Mouse (Mus musculus) limb, embryonic 15.5 days (tissue): Measurements from ENCODE around the gene Gm10401. TPM values are rescaled to one million over a fixed set of nuclear protein-coding genes. Genes with fewer than 3 reads are reported as not detected.

Source experiments
- ATAC-seq: fragments of 200-750 bp; cut with Nextera tagmentation; 2 replicates; pipeline ENCODE4 v1.8.0; 2017; ENCODE audit warnings: low read depth, moderate TSS enrichment; ENCODE audit not compliant: insufficient number of reproducible peaks, low FRiP score, low TSS enrichment
- H3K27ac ChIP-seq: fragments of 300-500 bp; sonication (generic); 2 replicates; pipeline ENCODE4 v1.5.1; 2015; ENCODE audit warnings: moderate library complexity, mild to moderate bottlenecking, inconsistent platforms
- H3K27me3 ChIP-seq: fragments of 300-500 bp; sonication (generic); 2 replicates; pipeline ENCODE4 v1.6.1; 2015; ENCODE audit warnings: inconsistent platforms
- H3K36me3 ChIP-seq: fragments of 300-500 bp; sonication (generic); 2 replicates; pipeline ENCODE4 v1.6.1; 2015; ENCODE audit warnings: inconsistent platforms
- H3K4me1 ChIP-seq: fragments of 300-500 bp; sonication (generic); 2 replicates; pipeline ENCODE4 v1.6.1; 2015; ENCODE audit warnings: inconsistent platforms
- H3K4me2 ChIP-seq: fragments of 300-500 bp; sonication (generic); 2 replicates; pipeline ENCODE4 v1.6.1; 2015; ENCODE audit warnings: mild to moderate bottlenecking, inconsistent platforms
- H3K4me3 ChIP-seq: fragments of 300-500 bp; sonication (generic); 2 replicates; pipeline ENCODE4 v1.5.1; 2015; ENCODE audit warnings: mild to moderate bottlenecking, inconsistent platforms
- H3K9ac ChIP-seq: fragments of 300-500 bp; sonication (generic); 2 replicates; pipeline ENCODE4 v1.6.1; 2015; ENCODE audit warnings: inconsistent platforms
- H3K9me3 ChIP-seq: fragments of 300-500 bp; sonication (generic); 2 replicates; pipeline ENCODE4 v1.6.1; 2016; ENCODE audit warnings: inconsistent platforms
- WGBS: fragments of 180-500 bp; shearing (Covaris S2); methylation state at CpG from one replicate; pipeline ENCODE4 v1.1.7; 2015; 5-methylcytosine and 5-hydroxymethylcytosine counted together
- polyA plus RNA-seq: library from polyadenylated mRNA; unstranded; fragments of >200 nt; fragmentation: Nextera tagmentation; extraction: Ambion mirVana; gene quantifications from 2 replicates; pipeline ENCODE4 v1.2.1, GENCODE M21; 2015

Gm10401 gene
- polyA plus RNA-seq = 36.8 and 48.3 TPM in 2 replicates

DNA sequence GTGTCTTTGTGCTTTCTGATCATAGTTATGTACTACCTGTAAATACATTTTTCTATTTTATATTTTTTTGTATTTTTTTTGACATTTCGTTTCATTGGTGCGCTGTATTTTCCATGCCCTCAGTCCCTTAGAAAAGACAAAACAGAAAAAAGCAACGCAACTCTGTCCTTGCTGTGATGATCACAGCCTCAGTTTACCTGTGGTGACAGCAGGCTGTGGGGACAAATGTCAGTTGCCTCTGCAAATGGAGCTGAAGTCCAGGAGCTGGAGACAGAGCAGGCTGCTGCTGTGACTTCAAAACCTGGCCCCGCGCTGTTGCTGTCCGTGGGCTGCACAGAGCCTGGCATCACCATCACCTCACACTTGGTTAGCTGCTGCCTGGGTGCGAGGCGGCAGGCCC is at the start of gene Gm10401:
Gene Gm10401, minus strand, starts transcription at position 101 of the 400 bp plus-strand sequence.
- H3K9me3 ChIP-seq = no peaks in the 10 kb centered on the region
- H3K4me3 ChIP-seq = no peak within 1 kb of the TSS
- H3K9ac ChIP-seq = no peak within 1 kb of the TSS
- no peak within 1 kb of the TSS for H3K4me2 ChIP-seq
- ATAC-seq = no peak
- peaks cover 67% of the 10 kb centered on the region for H3K36me3 ChIP-seq
- no peaks in the 10 kb centered on the region for H3K4me1 ChIP-seq
- 96% methylated on average over 8 of the region's 8 CpGs for WGBS
- no peaks in the 10 kb centered on the region for H3K27me3 ChIP-seq
- H3K27ac ChIP-seq = no peak within 1 kb of the TSS

DNA sequence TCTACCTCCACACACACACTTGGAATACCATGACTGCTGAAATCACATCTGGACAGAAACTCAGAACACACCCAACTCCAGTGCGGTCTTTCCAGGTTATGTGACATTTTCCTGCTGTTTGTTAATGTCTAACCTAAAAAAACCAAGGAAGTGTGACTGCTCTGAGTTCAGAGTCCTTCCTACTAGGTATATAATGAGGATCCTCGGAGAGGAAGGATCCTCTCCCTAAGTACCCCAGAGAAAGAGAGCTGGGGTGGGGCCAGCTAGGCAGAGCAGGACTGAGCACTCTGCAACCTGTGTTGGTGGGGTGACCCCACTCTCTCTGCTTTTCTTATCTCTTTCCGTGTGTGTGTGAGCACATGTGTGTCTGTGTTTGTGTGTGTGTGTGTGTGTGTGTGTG is 49.3 kb upstream of the Gm10401 start:
- no peak for ATAC-seq
- Histone ChIP-seq H3K4me2 (no peak overlapping the region), H3K9ac (no peak overlapping the region), H3K27ac (no peak overlapping the region), H3K4me1 (peaks cover 9% of the 10 kb centered on the region), H3K4me3 (no peak overlapping the region), H3K9me3 (no peaks in the 10 kb centered on the region), H3K36me3 (peaks cover 79% of the 10 kb centered on the region), H3K27me3 (no peaks in the 10 kb centered on the region)
- 66% methylated on average over 3 of the region's 3 CpGs for WGBS

DNA sequence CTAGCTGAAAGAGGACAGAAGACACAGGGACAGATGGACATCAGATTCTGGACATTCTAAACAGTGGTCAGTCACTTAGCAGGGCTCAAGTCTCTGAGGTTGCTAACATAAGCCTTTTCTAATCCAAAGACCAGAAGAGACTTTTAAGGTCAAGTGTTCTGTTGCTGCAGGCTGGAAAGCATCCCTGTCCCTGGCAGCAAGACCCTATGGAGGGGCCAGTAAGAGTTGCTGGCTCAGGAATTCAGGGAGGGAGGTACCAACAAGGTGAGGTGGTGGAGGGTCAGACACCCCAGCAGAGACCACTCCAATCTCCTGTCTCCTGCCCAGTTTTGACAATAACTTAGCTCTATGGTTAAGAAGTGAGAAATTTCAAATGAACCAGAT is 48.6 kb upstream of the Gm10401 start:
- Histone ChIP-seq H3K9ac (no peak overlapping the region), H3K9me3 (no peaks in the 10 kb centered on the region), H3K36me3 (peaks cover 80% of the 10 kb centered on the region), H3K27me3 (no peaks in the 10 kb centered on the region), H3K4me2 (no peak overlapping the region), H3K4me3 (no peak overlapping the region), H3K4me1 (0 out of 2 replicates have a peak, but pooled peaks cover 6% of the 10 kb centered on the region), H3K27ac (no peak overlapping the region)
- ATAC-seq = no peak

DNA sequence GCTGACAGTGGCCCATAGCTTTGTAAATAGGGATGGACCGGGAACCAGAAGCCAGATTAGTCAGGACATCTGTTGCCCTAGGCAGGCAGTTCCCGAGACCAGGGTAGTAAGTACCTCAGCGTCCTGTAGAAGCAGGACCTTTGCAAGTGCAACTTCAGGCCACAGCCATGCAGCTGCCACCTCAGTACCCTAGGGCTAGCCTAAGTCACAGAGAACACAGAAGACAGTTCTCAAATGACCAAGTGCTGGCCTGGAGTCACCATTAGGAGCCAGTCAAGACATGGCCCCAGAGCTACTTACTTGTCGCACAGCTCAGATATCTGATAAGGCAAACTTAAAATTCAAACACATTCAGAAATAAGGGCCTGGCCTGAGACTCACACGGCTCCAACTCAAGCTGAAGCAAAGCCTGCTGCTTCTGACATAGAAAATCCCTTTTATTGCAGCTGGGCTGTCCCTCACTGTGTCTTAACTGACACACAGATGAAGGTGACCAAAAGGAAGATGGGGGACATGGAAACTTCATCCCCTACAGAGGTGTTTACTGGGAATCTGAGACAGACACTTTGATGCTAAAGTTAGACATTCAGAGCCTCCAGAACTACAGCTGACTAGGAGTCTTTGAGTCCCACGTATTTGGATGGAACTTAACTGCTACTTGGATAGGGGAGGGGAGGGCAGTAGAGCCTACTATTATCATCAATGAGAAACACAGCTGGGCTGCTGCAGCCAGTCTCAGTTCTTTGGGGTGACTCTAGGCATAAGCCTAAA is 48.1 kb upstream of the Gm10401 start:
- Histone ChIP-seq H3K4me3 (no peak overlapping the region), H3K9ac (no peak overlapping the region), H3K27ac (no peak overlapping the region), H3K27me3 (no peaks in the 10 kb centered on the region), H3K4me1 (0 out of 2 replicates have a peak, but pooled peaks cover 2% of the 10 kb centered on the region), H3K36me3 (peaks cover 77% of the 10 kb centered on the region), H3K4me2 (no peak overlapping the region), H3K9me3 (no peaks in the 10 kb centered on the region)
- WGBS = 73% methylated on average over 6 of the region's 6 CpGs
- ATAC-seq = no peak

DNA sequence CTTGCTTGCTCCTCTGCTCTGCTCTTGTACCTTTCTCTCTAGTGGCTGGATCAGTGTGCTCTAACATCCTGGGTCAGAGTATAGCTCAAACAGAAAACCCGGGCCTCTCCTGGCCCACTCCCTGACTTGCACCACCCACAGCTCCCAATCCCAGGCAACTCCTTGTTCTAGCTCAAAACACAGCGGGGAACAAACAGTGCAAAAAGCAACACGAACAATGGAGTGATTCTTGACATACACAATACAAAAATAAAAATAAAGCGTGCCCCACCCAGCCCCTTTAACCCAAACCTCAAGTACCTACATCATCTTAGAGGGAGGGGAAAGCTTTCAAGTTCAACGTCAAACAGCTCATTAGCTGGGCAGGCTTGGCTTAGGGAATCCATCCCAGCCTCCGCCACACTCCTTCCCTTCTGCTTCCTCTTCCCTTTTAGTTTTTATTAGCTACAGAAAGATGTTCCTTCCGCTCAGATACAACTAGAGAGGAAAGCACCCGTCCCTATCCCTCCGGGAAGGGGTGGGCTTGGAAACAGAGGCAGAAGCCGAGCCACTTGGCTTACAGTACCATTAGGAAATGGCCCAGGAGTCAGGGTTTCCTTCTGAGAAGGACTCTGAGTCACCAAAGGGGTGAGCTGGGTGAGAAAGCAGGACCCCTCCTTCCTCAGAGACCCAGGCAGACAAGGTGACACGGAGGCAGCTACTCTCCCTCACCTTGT is 47.3 kb upstream of the Gm10401 start:
- no peak for ATAC-seq
- no peak overlapping the region for H3K9ac ChIP-seq
- no peaks in the 10 kb centered on the region for H3K27me3 ChIP-seq
- peak overlapping the region; percentile 30; the same call in 1 of the 2 replicates for H3K27ac ChIP-seq
- no peaks in the 10 kb centered on the region for H3K9me3 ChIP-seq
- H3K4me2 ChIP-seq = no peak overlapping the region
- no peaks in the 10 kb centered on the region for H3K4me1 ChIP-seq
- 78% methylated on average over 11 of the region's 11 CpGs for WGBS
- peaks cover 69% of the 10 kb centered on the region for H3K36me3 ChIP-seq
- no peak overlapping the region for H3K4me3 ChIP-seq

DNA sequence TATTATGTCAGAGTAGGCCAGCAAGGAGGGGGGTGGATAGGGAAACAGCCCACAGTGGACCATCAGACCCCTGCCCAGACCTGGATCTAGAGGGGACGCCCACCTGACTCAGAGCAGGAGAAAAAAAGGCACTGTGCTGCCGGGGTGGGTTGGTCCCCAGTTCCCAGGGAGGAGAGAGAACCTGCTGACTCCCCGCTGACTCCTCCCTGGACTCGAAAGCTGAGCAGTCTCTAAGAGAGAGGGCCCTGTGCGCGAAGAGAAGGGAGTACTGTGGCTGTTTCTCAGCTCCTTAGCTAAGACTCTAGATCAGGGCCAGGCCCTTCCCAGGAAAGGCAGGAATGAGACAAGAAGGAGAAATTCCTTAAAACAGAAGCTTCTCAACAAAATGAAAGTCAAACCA is 46.4 kb upstream of the Gm10401 start:
- Histone ChIP-seq H3K27ac (peak overlapping the region; percentile 6; the same call in 1 of the 2 replicates), H3K4me3 (no peak overlapping the region), H3K27me3 (no peaks in the 10 kb centered on the region), H3K36me3 (peaks cover 60% of the 10 kb centered on the region), H3K4me1 (no peaks in the 10 kb centered on the region), H3K9me3 (no peaks in the 10 kb centered on the region), H3K4me2 (no peak overlapping the region), H3K9ac (no peak overlapping the region)
- ATAC-seq = no peak
- WGBS = 68% methylated on average over 6 of the region's 6 CpGs

DNA sequence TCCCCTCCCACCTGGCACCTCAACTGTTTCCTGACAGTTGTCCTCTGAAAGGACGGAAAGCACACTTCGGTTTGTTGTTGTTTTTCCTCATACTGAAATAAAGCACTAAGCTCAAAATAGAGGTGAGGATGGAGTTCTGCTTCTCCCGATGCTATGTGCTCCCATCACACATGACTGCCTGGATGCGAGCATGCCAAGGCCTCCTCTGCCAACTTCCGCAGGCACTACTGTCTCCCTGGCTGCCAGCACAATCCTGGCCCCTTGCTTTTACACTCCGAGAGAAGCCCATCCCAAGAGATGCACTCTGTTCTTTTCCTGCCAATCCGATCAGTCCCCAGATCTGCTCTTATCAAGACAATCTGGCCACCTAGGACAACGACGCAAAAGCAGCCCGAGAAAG is 45.5 kb upstream of the Gm10401 start:
- 74% methylated on average over 10 of the region's 10 CpGs for WGBS
- no peaks in the 10 kb centered on the region for H3K9me3 ChIP-seq
- H3K27ac ChIP-seq = no peak overlapping the region
- peaks cover 52% of the 10 kb centered on the region for H3K36me3 ChIP-seq
- no peaks in the 10 kb centered on the region for H3K27me3 ChIP-seq
- H3K9ac ChIP-seq = no peak overlapping the region
- ATAC-seq = no peak
- no peak overlapping the region for H3K4me3 ChIP-seq
- H3K4me1 ChIP-seq = no peaks in the 10 kb centered on the region
- H3K4me2 ChIP-seq = no peak overlapping the region

DNA sequence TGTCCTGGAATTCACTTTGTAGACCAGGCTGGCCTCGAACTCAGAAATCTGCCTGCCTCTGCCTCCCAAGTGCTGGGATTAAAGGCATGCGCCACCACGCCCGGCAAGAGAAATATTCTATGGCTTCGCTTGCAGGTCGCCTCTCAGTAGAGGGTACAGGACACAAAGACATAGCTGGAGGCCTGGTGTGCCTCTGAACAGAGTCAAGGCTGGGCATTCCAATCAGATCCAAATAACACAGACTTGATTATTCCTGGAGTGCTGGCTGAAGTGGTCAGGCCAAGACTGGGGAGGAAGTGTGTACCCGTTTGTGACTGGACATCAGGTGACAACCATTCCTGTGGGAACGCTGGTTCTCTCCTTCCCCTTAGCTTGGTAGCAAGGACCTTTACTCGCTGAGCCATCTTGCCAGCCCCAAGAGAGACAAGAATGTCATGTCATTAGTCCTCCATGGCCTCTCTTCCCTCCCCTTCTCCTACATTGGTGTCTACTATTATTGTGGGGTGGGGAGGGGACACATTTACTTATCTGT is 44.1 kb upstream of the Gm10401 start:
- Histone ChIP-seq H3K9me3 (no peaks in the 10 kb centered on the region), H3K27me3 (no peaks in the 10 kb centered on the region), H3K36me3 (peaks cover 40% of the 10 kb centered on the region), H3K27ac (no peak overlapping the region), H3K9ac (no peak overlapping the region), H3K4me3 (no peak overlapping the region), H3K4me2 (no peak overlapping the region), H3K4me1 (no peaks in the 10 kb centered on the region)
- ATAC-seq = no peak
- WGBS = 88% methylated on average over 9 of the region's 9 CpGs

DNA sequence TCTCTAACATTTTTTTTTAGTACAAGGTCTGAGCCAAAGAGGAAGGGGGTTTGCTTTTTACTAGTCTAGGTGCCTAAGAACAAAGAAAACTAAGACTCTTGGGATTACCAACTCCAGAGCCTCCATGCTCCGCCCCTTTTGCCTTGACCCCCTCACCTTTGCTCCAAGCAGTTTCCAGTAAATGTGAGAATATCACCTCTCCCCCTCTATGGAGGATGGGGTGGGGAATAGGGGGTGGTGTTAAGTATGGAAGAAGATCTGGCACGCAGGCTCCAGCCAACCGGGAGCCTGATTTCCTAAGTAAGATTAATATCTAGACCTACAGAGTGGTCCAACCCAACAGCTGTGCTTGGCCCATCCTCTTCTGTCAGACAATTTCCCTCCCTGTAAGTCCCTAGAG is 42.6 kb upstream of the Gm10401 start:
- no peaks in the 10 kb centered on the region for H3K4me1 ChIP-seq
- no peak overlapping the region for H3K4me2 ChIP-seq
- no peak overlapping the region for H3K9ac ChIP-seq
- no peaks in the 10 kb centered on the region for H3K9me3 ChIP-seq
- H3K27ac ChIP-seq = no peak overlapping the region
- 48% methylated on average over 3 of the region's 3 CpGs for WGBS
- H3K36me3 ChIP-seq = peaks cover 25% of the 10 kb centered on the region
- ATAC-seq = no peak
- H3K4me3 ChIP-seq = no peak overlapping the region
- H3K27me3 ChIP-seq = no peaks in the 10 kb centered on the region

DNA sequence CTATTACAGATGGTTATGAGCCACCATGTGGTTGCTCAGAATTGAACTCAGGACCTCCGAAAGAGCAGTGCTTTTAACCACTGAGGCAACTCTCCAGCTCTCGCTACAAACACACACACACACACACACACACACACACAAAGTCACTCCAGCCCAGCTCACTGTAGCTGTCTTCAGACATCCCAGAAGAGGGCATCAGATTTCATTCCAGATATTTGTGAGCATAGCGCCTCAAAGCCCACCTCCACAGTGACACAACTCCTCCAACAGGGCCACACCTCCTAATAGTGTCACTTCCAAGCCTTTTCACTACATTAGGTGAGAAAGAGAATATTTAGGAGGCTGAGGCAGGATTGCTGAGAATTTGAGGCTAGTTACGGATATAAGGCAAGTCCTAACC is 41.0 kb upstream of the Gm10401 start:
- no peak overlapping the region for H3K4me2 ChIP-seq
- no peak overlapping the region for H3K4me3 ChIP-seq
- H3K27ac ChIP-seq = no peak overlapping the region
- peaks cover 9% of the 10 kb centered on the region; the same call in 1 of the 2 replicates for H3K36me3 ChIP-seq
- no peak overlapping the region for H3K9ac ChIP-seq
- H3K4me1 ChIP-seq = no peaks in the 10 kb centered on the region
- ATAC-seq = no peak
- no peaks in the 10 kb centered on the region for H3K9me3 ChIP-seq
- H3K27me3 ChIP-seq = no peaks in the 10 kb centered on the region
- 44% methylated on average over 4 of the region's 4 CpGs for WGBS

DNA sequence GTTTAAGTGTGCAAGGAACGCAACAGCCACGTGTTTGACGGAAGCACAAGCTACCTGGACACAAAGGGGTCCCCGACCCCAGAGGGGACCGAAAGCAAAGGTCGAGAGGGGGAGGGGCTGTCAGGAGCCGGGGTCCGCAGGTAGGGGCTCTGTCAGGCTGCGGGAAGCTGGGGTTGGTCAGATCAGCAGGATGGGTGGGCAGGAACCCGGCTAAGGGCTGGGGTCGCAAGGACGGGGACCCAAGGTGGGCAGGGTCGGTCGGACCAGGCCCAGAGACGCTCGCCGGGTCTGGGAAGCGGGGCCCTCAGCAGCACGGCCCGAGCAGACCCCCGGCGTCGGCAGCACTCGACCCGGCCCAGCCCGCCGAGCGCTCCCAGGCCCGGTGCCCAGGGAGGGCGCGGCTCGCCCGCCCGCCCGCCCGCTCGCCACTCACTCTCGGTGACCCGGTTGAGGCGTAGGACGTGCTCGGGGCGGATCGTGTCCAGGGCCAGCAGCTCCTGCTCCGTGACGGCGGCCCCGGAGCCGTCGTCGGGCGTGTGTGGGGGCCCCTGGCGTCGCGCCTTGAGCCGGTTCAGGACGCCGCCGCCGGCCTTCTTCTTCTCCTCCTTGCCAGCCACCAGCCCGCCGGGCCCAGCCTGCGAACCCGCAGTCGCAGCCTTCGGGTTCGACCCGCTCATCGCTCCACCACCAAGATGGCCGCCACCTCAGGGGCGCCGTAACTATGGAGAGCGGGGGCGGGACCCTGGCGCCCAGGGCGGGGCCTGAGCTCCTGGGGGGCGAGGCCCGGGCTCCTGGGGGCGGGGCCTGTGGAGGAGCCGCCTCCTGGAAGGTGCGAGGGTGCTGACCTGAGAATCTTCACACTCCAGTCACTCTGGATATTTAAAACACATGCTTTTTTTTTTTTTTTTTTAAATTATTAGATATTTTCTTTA is 36.4 kb upstream of the Gm10401 start, which contains the start of gene Unc119b:
Gene Unc119b, minus strand, starts transcription at position 742 of the 932 bp plus-strand sequence.
- Histone ChIP-seq H3K9me3 (no peaks in the 10 kb centered on the region), H3K4me2 (peak within 1 kb of the TSS; percentile 91), H3K36me3 (peaks cover 13% of the 10 kb centered on the region), H3K27ac (peak within 1 kb of the TSS; percentile 71), H3K4me1 (peaks cover 13% of the 10 kb centered on the region), H3K27me3 (no peaks in the 10 kb centered on the region), H3K4me3 (peak within 1 kb of the TSS; percentile 89), H3K9ac (peak within 1 kb of the TSS; percentile 71)
- WGBS = under 1% methylated on average over 57 of the region's 81 CpGs
- ATAC-seq = peak; percentile 94
